Mouse (Mus musculus) ZHBTc4 (cell line): ENCODE data around the gene Ptgir.
"Not testable (repeated sequence)": the region's sequence is repeated elsewhere in the genome, so short reads cannot be mapped to it uniquely, and the experiment has no call there.

Experiments
- DNase-seq: peaks from one replicate; pipeline ENCODE4 v3.0.0-alpha.2; 2011; ENCODE audit warnings: low read depth, low spot score

Gene Ptgir

GRCm38 (mm10) chr7:16940292-16940691 is 34.0 kb downstream of the Ptgir start:
- no peak for DNase-seq

GRCm38 (mm10) chr7:16942861-16943260 is 36.6 kb downstream of the Ptgir start:
- no peak for DNase-seq

GRCm38 (mm10) chr7:16944061-16944807 is 37.9 kb downstream of the Ptgir start, which contains the start of gene Pnmal2:
Pnmal2 (plus strand) TSS chr7:16944682.
- peak; percentile 96 for DNase-seq

- DNase-seq: no peak
Observed at GRCm38 (mm10) chr7:16944808-16945315, 38.6 kb downstream of the Ptgir start.

- DNase-seq: peak; percentile 25
Observed at GRCm38 (mm10) chr7:16945419-16945818, 39.1 kb downstream of the Ptgir start.

- peak; percentile 39 for DNase-seq
Observed at GRCm38 (mm10) chr7:16946441-16947348, 40.4 kb downstream of the Ptgir start.

GRCm38 (mm10) chr7:16947349-16947895 is 41.1 kb downstream of the Ptgir start:
- peak; percentile 19 for DNase-seq

- DNase-seq: no peak
Observed at GRCm38 (mm10) chr7:16947959-16948361, 41.7 kb downstream of the Ptgir start.

GRCm38 (mm10) chr7:16948923-16949458 is 42.7 kb downstream of the Ptgir start:
- no peak for DNase-seq

GRCm38 (mm10) chr7:16949908-16950841 is 43.9 kb downstream of the Ptgir start:
- peak; percentile 78 for DNase-seq

- peak; percentile 95 for DNase-seq
Observed at GRCm38 (mm10) chr7:16950861-16951635, 44.8 kb downstream of the Ptgir start.

- DNase-seq: not testable (repeated sequence)
Observed at GRCm38 (mm10) chr7:16953776-16954175, 47.5 kb downstream of the Ptgir start.

- no peak for DNase-seq
Observed at GRCm38 (mm10) chr7:16955712-16956111, 49.4 kb downstream of the Ptgir start.

GRCm38 (mm10) chr7:16956410-16957265 is 50.3 kb downstream of the Ptgir start:
- DNase-seq: no peak

GRCm38 (mm10) chr7:16959539-16960187 is 53.4 kb downstream of the Ptgir start, which contains the start of gene Pnmal1:
Pnmal1 (plus strand) TSS chr7:16959679.
- DNase-seq: peak; percentile 79
